Mouse (Mus musculus): ENCODE measurements at regions not wholly inside any gene's neighbourhood (a gene's known extent, or its start where the extent isn't known, plus 50 kb on each side); places are given as distances from the start of the nearest gene placed in this dataset.

DNA sequence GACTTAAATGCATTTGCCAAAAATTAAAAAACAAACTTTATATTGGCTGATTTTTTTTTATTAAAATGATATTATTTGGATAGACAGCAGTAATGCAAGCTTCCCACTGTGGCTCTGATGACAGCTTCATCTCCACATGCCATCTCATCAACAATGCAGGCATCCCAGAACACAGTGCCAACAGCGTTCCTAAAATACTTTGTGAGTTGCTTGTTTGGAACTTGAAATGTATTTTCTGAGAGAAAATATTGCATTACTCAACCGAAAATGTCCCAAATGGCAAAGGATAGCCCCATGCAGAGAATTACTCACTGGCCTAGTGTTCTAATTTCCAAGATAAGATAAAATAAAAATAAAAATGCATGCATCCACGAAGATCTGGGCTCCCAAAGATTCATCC lies 275.2 kb upstream of the Klf3 start:
- Histone ChIP-seq H3K9me3 (replicated peaks; ENCODE audit: control insufficient read depth, low read length) (no peaks in the 10 kb centered on the region; the same call in 1 of the 2 replicates), H3K4me1 (ENCODE audit: control insufficient read depth, insufficient read depth, low read length) (no peaks in the 10 kb centered on the region), H3K27me3 (ENCODE audit: control insufficient read depth, insufficient read depth, low read length) (no peaks in the 10 kb centered on the region), H3K9ac (ENCODE audit: low read length) (no peak overlapping the region), H3K27ac (ENCODE audit: low read length) (no peak overlapping the region), H3K36me3 (ENCODE audit: control insufficient read depth, insufficient read depth, low read length) (no peaks in the 10 kb centered on the region), H3K4me3 (replicated peaks; ENCODE audit: low read length) (no peak overlapping the region), H3K4me2 (ENCODE audit: low read depth, low read length) (no peak overlapping the region)
- no peak for ATAC-seq (ENCODE audit: insufficient read depth, low FRiP score)
- 82% methylated on average over 3 of the region's 3 CpGs for WGBS

GRCm38 (mm10) chr5:64534371-64534770 lies 268.8 kb upstream of the Klf3 start:
- no peak overlapping the region for H3K27ac ChIP-seq (ENCODE audit: low read length)
- H3K4me3 ChIP-seq (replicated peaks; ENCODE audit: low read length) = no peak overlapping the region
- no peak overlapping the region for H3K4me2 ChIP-seq (ENCODE audit: low read depth, low read length)
- WGBS = 78% methylated on average over 4 of the region's 4 CpGs
- no peaks in the 10 kb centered on the region; the same call in 1 of the 2 replicates for H3K9me3 ChIP-seq (replicated peaks; ENCODE audit: control insufficient read depth, low read length)
- no peaks in the 10 kb centered on the region for H3K36me3 ChIP-seq (ENCODE audit: control insufficient read depth, insufficient read depth, low read length)
- peaks cover 17% of the 10 kb centered on the region for H3K4me1 ChIP-seq (ENCODE audit: control insufficient read depth, insufficient read depth, low read length)
- H3K9ac ChIP-seq (ENCODE audit: low read length) = no peak overlapping the region
- ATAC-seq (ENCODE audit: insufficient read depth, low FRiP score) = no peak
- H3K27me3 ChIP-seq (ENCODE audit: control insufficient read depth, insufficient read depth, low read length) = no peaks in the 10 kb centered on the region

GRCm38 (mm10) chr5:64534947-64535346 lies 268.2 kb upstream of the Klf3 start:
- Histone ChIP-seq H3K4me2 (ENCODE audit: low read depth, low read length) (no peak overlapping the region), H3K9ac (ENCODE audit: low read length) (no peak overlapping the region), H3K9me3 (replicated peaks; ENCODE audit: control insufficient read depth, low read length) (no peaks in the 10 kb centered on the region; the same call in 1 of the 2 replicates), H3K4me1 (ENCODE audit: control insufficient read depth, insufficient read depth, low read length) (peaks cover 17% of the 10 kb centered on the region), H3K36me3 (ENCODE audit: control insufficient read depth, insufficient read depth, low read length) (no peaks in the 10 kb centered on the region), H3K27ac (ENCODE audit: low read length) (no peak overlapping the region), H3K27me3 (ENCODE audit: control insufficient read depth, insufficient read depth, low read length) (no peaks in the 10 kb centered on the region), H3K4me3 (replicated peaks; ENCODE audit: low read length) (no peak overlapping the region)
- ATAC-seq (ENCODE audit: insufficient read depth, low FRiP score) = no peak
- WGBS = 75% methylated on average over 6 of the region's 6 CpGs

DNA sequence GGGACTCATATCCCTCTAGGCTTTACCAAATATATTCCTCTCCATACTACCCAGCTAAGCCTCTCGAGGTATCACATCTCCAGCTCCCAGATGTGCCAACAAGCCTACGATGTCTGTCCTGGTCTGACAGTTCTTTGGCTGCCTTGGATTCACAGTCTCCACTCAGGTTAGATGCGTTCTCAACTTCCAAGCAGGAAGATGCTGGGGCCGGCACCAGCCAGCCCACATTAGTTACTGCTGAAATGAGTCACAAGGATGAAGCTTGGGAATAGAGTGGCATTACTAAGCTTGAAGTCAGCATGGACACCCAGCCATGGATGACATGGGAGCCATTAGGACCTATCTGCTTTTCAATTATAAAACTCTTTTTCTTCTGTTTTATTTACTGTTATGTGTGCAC lies 267.6 kb upstream of the Klf3 start:
- Histone ChIP-seq H3K36me3 (ENCODE audit: control insufficient read depth, insufficient read depth, low read length) (no peaks in the 10 kb centered on the region), H3K4me1 (ENCODE audit: control insufficient read depth, insufficient read depth, low read length) (peaks cover 17% of the 10 kb centered on the region), H3K27me3 (ENCODE audit: control insufficient read depth, insufficient read depth, low read length) (no peaks in the 10 kb centered on the region), H3K4me3 (replicated peaks; ENCODE audit: low read length) (no peak overlapping the region), H3K4me2 (ENCODE audit: low read depth, low read length) (no peak overlapping the region), H3K9ac (ENCODE audit: low read length) (no peak overlapping the region), H3K27ac (ENCODE audit: low read length) (no peak overlapping the region), H3K9me3 (replicated peaks; ENCODE audit: control insufficient read depth, low read length) (no peaks in the 10 kb centered on the region; the same call in 1 of the 2 replicates)
- no peak for ATAC-seq (ENCODE audit: insufficient read depth, low FRiP score)
- 92% methylated on average over 4 of the region's 4 CpGs for WGBS

DNA sequence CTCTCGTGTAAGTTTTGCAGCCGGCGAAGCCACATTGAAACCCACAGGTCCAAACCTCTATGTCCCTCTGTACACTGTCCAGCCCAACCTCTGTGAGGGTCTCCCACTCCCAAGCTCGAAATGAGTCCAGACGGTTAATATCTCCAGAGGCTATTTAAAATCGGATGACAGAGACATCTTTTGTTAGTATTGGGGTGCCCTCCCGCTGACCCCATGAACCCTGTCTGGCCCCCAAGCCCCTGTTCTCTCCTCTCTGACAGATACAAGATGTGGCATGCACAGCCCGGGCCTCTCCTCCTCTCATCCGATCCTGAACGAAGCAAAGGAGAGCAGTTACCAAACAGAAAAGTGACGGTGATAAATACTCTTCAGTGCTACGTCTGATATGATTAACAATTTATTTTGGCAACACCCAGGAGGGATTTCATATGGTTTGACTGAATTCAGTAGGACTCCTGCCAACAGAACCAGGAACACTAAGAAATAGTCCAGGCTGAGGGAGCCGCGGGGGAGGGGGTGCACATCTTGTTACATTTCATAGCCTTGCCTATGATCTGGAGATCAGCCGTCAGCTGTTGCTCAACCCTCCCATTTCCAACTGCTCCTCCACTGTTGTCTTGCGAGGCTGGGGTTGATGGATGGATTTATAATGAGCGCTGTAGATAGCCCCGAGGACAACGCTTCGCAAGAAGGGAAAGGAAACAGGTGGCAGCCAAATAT lies 266.6 kb upstream of the Klf3 start:
- H3K36me3 ChIP-seq (ENCODE audit: control insufficient read depth, insufficient read depth, low read length) = no peaks in the 10 kb centered on the region
- peak overlapping the region; percentile 31 for H3K4me2 ChIP-seq (ENCODE audit: low read depth, low read length)
- no peaks in the 10 kb centered on the region; the same call in 1 of the 2 replicates for H3K9me3 ChIP-seq (replicated peaks; ENCODE audit: control insufficient read depth, low read length)
- no peak overlapping the region for H3K4me3 ChIP-seq (replicated peaks; ENCODE audit: low read length)
- H3K9ac ChIP-seq (ENCODE audit: low read length) = no peak overlapping the region
- peaks cover 17% of the 10 kb centered on the region for H3K4me1 ChIP-seq (ENCODE audit: control insufficient read depth, insufficient read depth, low read length)
- peak overlapping the region; percentile 36 for H3K27ac ChIP-seq (ENCODE audit: low read length)
- ATAC-seq (ENCODE audit: insufficient read depth, low FRiP score) = peak; percentile 86
- 23% methylated on average over 20 of the region's 20 CpGs for WGBS
- H3K27me3 ChIP-seq (ENCODE audit: control insufficient read depth, insufficient read depth, low read length) = no peaks in the 10 kb centered on the region

DNA sequence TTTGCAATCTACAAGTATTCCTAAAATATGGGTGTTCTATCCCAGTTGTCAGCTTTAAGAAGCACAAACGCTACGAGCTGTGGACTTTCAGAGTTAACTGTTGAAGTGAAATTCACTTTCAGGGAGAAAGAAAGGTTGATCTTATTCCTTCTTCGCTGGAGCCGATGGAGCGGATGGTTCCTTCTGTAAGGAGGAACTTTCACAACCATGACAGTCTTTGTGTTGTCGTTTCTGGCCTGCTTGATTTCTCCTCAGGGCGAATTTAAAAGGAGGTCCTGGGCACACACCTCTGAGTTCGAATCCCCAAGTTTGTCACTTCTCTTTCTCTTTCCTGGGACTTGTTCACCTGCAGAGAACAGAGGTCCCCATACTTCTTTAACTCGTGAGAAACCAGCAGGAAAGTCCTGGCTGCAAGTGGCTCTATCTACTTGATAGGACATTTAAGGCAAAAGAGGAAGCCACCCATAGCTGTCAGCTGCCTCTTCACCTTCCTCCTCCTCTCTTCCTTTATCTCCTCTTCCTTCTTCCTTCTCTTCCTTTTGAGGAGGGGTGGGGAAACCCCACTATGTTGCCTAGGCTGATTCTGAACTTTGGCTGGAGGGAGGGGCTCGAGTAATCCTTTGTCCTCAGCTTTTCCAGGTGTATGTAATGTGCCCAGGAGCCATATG lies 265.9 kb upstream of the Klf3 start:
- H3K4me3 ChIP-seq (replicated peaks; ENCODE audit: low read length) = no peak overlapping the region
- H3K4me1 ChIP-seq (ENCODE audit: control insufficient read depth, insufficient read depth, low read length) = peaks cover 17% of the 10 kb centered on the region
- H3K36me3 ChIP-seq (ENCODE audit: control insufficient read depth, insufficient read depth, low read length) = no peaks in the 10 kb centered on the region
- H3K9me3 ChIP-seq (replicated peaks; ENCODE audit: control insufficient read depth, low read length) = no peaks in the 10 kb centered on the region
- H3K27me3 ChIP-seq (ENCODE audit: control insufficient read depth, insufficient read depth, low read length) = no peaks in the 10 kb centered on the region
- peak overlapping the region; percentile 31 for H3K4me2 ChIP-seq (ENCODE audit: low read depth, low read length)
- no peak overlapping the region for H3K9ac ChIP-seq (ENCODE audit: low read length)
- 52% methylated on average over 10 of the region's 10 CpGs for WGBS
- H3K27ac ChIP-seq (ENCODE audit: low read length) = peak overlapping the region; percentile 36
- ATAC-seq (ENCODE audit: insufficient read depth, low FRiP score) = no peak

GRCm38 (mm10) chr5:64541765-64542164 lies 261.4 kb upstream of the Klf3 start:
- Histone ChIP-seq H3K4me1 (ENCODE audit: control insufficient read depth, insufficient read depth, low read length) (peaks cover 8% of the 10 kb centered on the region; the same call in 1 of the 2 replicates), H3K27ac (ENCODE audit: low read length) (0 out of 2 replicates have a peak overlapping the region, but pooled peaks have one; percentile 21), H3K9ac (ENCODE audit: low read length) (no peak overlapping the region), H3K4me2 (ENCODE audit: low read depth, low read length) (no peak overlapping the region), H3K27me3 (ENCODE audit: control insufficient read depth, insufficient read depth, low read length) (no peaks in the 10 kb centered on the region), H3K36me3 (ENCODE audit: control insufficient read depth, insufficient read depth, low read length) (no peaks in the 10 kb centered on the region), H3K9me3 (replicated peaks; ENCODE audit: control insufficient read depth, low read length) (no peaks in the 10 kb centered on the region; the same call in 1 of the 2 replicates), H3K4me3 (replicated peaks; ENCODE audit: low read length) (no peak overlapping the region)
- ATAC-seq (ENCODE audit: insufficient read depth, low FRiP score) = no peak

- H3K4me3 ChIP-seq (replicated peaks; ENCODE audit: low read length) = no peak overlapping the region
- no peaks in the 10 kb centered on the region for H3K36me3 ChIP-seq (ENCODE audit: control insufficient read depth, insufficient read depth, low read length)
- H3K9me3 ChIP-seq (replicated peaks; ENCODE audit: control insufficient read depth, low read length) = 0 out of 2 replicates have a peak, but pooled peaks cover 6% of the 10 kb centered on the region
- no peak overlapping the region for H3K4me2 ChIP-seq (ENCODE audit: low read depth, low read length)
- no peak overlapping the region for H3K27ac ChIP-seq (ENCODE audit: low read length)
- WGBS = 84% methylated on average over 7 of the region's 7 CpGs
- no peak overlapping the region for H3K9ac ChIP-seq (ENCODE audit: low read length)
- H3K27me3 ChIP-seq (ENCODE audit: control insufficient read depth, insufficient read depth, low read length) = no peaks in the 10 kb centered on the region
- no peaks in the 10 kb centered on the region for H3K4me1 ChIP-seq (ENCODE audit: control insufficient read depth, insufficient read depth, low read length)
- ATAC-seq (ENCODE audit: insufficient read depth, low FRiP score) = no peak
These were observed 247.3 kb upstream of the Klf3 start for GRCm38 (mm10) chr5:64555931-64556330.
